Mouse (Mus musculus): ENCODE measurements at regions not wholly inside any gene's neighbourhood (a gene's known extent, or its start where the extent isn't known, plus 50 kb on each side); places are given as distances from the start of the nearest gene placed in this dataset.
A peak's percentile ranks its signal among the peaks of the same experiment; 100 is the strongest.

DNA sequence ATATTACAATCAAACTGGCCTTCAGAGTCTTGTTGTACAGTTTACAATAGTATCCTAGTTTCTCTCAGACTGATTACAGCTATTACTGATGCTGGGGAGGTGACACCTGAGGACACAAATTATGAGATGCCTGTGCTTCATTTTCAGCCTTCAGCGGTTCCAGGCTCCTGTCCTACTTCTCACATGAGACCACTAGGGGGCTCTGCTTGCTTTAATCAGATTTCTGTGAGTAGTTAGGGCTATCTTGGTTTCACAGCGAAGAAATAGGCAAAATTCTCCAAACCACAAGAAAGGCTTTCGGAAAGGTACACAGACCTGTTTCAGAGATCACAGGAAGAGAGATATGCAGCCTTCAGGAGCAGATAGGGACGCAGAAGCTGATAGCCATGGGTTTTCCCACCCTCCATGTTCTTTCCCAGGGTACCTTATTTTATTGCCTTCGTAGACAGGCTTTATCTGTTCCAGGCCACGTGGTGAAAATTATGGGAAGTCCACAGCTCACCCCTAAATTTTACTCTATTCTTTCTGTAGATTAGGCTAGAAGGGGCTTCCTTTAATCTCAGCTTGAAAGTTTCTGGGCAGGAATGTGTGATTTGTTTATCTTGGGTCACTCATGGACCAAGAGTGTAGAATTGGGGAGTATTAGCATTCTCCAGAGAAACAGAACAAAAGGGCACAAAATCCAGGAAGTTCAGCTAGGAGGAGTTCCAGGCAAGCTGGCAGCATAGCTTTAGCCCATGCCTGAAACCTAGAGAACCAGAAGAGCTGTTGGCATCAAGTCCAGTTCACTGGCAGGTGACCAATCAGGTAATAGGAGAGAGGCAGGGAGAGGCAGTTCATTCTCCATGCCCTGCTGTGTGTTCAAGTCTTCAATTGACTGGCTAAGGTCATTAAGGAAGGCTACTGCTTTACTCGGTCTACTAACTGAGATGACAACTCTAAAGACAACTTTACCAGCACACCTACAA is 141.9 kb upstream of the Ghitm start:
- Histone ChIP-seq H3K9ac (ENCODE audit: low read length) (no peak overlapping the region), H3K27ac (ENCODE audit: low read length) (no peak overlapping the region), H3K27me3 (ENCODE audit: control insufficient read depth, insufficient read depth, low read length) (no peaks in the 10 kb centered on the region), H3K4me3 (ENCODE audit: low read length) (no peak overlapping the region), H3K4me2 (ENCODE audit: low read depth, low read length) (no peak overlapping the region), H3K36me3 (ENCODE audit: control insufficient read depth, insufficient read depth) (no peaks in the 10 kb centered on the region), H3K4me1 (ENCODE audit: control insufficient read depth, insufficient read depth, low read length) (no peaks in the 10 kb centered on the region), H3K9me3 (replicated peaks; ENCODE audit: control insufficient read depth, low read length) (no peaks in the 10 kb centered on the region)
- ATAC-seq (replicated peaks; ENCODE audit: extremely low read depth, insufficient read depth, low FRiP score) = no peak
- 52% methylated on average over 7 of the region's 7 CpGs for whole genome bisulfite sequencing

DNA sequence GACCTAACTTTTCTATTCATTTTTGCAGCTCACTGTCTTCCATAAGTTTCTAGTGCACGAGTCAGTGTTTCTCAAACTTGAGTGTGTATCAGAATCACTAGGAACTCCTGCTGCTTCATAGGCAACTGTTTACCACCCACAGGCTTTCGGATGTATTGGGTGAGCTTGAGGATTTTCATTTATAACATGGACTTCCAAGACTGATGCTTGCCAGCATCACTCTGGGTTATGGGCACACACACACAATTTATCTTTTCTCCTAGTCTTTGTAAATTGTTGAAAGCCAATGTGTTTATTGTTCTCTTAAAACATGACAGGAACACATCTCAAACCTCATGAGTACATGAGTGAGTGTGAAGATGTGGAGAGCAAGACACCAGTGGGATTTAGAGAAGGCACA is 137.0 kb upstream of the Ghitm start:
- Histone ChIP-seq H3K36me3 (ENCODE audit: control insufficient read depth, insufficient read depth) (no peaks in the 10 kb centered on the region), H3K4me1 (ENCODE audit: control insufficient read depth, insufficient read depth, low read length) (no peaks in the 10 kb centered on the region), H3K27me3 (ENCODE audit: control insufficient read depth, insufficient read depth, low read length) (no peaks in the 10 kb centered on the region), H3K4me3 (ENCODE audit: low read length) (no peak overlapping the region), H3K9me3 (replicated peaks; ENCODE audit: control insufficient read depth, low read length) (no peaks in the 10 kb centered on the region), H3K4me2 (ENCODE audit: low read depth, low read length) (no peak overlapping the region), H3K27ac (ENCODE audit: low read length) (no peak overlapping the region), H3K9ac (ENCODE audit: low read length) (no peak overlapping the region)
- ATAC-seq (replicated peaks; ENCODE audit: extremely low read depth, insufficient read depth, low FRiP score) = no peak
- WGBS = 59% methylated on average over 2 of the region's 2 CpGs

DNA sequence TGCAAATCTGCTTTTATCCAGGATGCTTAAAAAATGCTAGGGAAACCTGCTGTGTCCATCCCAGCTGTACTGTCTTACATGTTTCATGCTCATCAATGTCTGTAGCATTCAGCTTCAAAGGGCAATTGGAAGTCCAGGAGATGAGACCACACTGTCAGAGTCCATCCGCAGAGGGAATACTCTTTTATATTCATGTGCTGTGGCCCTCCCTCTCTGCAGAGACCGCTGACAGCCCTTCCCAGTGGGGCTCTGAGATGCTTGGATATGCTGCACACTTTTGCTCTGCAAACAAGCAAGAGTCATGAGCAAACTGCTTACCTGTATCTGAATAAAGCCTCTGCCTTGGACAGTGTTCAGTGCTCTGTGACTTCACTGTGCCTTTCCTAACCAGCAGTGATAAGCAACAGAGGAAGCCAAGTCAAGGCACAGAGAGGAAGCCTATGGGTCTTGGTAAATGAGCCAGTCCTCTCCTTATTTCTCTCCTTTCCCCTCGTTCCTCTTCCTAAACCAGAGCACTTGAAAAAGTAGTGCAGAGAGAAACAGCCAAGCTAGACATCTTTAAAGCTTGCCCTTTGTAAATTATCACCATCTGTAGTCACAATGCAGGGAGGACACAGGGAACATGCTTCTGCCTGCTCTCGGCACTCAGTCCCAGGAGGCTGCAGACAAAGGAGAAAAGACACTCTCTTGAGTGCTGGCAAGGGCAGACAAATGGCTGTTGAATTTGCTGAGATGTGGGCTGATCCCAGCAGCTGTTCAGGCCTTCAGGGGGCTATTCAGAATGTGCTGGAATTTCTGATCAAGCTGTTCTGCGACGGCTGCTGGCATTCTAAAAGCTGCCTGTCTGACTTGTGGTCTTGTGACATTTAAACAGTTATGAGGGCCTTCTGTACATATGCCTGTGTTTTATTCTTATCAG is 136.2 kb upstream of the Ghitm start:
- Histone ChIP-seq H3K4me3 (ENCODE audit: low read length) (no peak overlapping the region), H3K27ac (ENCODE audit: low read length) (no peak overlapping the region), H3K27me3 (ENCODE audit: control insufficient read depth, insufficient read depth, low read length) (no peaks in the 10 kb centered on the region), H3K4me2 (ENCODE audit: low read depth, low read length) (no peak overlapping the region), H3K9me3 (replicated peaks; ENCODE audit: control insufficient read depth, low read length) (no peaks in the 10 kb centered on the region), H3K9ac (ENCODE audit: low read length) (no peak overlapping the region), H3K4me1 (ENCODE audit: control insufficient read depth, insufficient read depth, low read length) (no peaks in the 10 kb centered on the region), H3K36me3 (ENCODE audit: control insufficient read depth, insufficient read depth) (no peaks in the 10 kb centered on the region)
- ATAC-seq (replicated peaks; ENCODE audit: extremely low read depth, insufficient read depth, low FRiP score) = no peak
- WGBS = 47% methylated on average over 6 of the region's 6 CpGs

DNA sequence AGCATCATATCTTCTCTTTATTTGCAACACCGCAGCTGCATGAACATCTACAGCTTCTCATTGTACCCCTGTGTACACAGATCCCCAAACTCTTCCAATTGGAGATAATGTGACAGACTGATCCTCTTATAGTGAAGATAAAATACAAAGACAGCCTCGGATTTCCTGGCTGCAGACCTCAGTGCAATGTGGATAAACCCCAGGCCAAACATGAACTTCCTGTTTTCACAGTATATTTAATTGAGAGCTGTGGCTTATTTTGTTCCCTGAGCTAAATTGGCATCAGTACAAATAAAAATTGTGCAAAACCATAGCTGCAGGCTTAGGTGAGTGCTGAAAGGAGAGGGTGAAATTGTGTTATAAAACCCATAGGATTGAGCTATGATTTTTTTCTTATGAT is 134.8 kb upstream of the Ghitm start:
- whole genome bisulfite sequencing = 43% methylated on average over 2 of the region's 2 CpGs
- Histone ChIP-seq H3K36me3 (ENCODE audit: control insufficient read depth, insufficient read depth) (no peaks in the 10 kb centered on the region), H3K9ac (ENCODE audit: low read length) (no peak overlapping the region), H3K4me2 (ENCODE audit: low read depth, low read length) (no peak overlapping the region), H3K9me3 (replicated peaks; ENCODE audit: control insufficient read depth, low read length) (no peaks in the 10 kb centered on the region), H3K27ac (ENCODE audit: low read length) (no peak overlapping the region), H3K27me3 (ENCODE audit: control insufficient read depth, insufficient read depth, low read length) (no peaks in the 10 kb centered on the region), H3K4me3 (ENCODE audit: low read length) (no peak overlapping the region), H3K4me1 (ENCODE audit: control insufficient read depth, insufficient read depth, low read length) (no peaks in the 10 kb centered on the region)
- ATAC-seq (replicated peaks; ENCODE audit: extremely low read depth, insufficient read depth, low FRiP score) = no peak; the same call in 1 of the 2 replicates

DNA sequence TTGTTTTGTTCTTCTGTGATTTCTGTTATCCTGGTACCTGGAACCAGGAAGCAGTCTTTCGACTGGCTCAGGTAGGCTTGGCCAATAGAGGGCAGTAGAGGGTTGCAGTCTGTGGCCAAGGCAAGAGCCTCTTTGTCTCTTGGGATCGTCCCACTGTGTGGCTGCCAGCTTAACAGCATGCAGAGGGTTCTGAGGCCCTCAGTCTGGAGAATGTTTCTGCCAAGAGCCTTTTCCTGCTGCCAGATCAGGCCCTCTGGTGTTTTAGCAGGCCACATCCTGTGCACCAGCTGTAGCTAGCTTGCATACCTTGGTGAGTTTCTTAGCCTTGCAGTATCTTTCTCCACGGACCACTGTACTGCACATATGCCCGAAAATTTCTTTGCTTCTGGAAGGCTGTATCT is 103.6 kb upstream of the Ghitm start:
- Histone ChIP-seq H3K27me3 (ENCODE audit: control insufficient read depth, insufficient read depth, low read length) (no peaks in the 10 kb centered on the region), H3K4me3 (ENCODE audit: low read length) (no peak overlapping the region), H3K9me3 (replicated peaks; ENCODE audit: control insufficient read depth, low read length) (no peaks in the 10 kb centered on the region), H3K4me2 (ENCODE audit: low read depth, low read length) (no peak overlapping the region), H3K4me1 (ENCODE audit: control insufficient read depth, insufficient read depth, low read length) (no peaks in the 10 kb centered on the region), H3K27ac (ENCODE audit: low read length) (no peak overlapping the region), H3K36me3 (ENCODE audit: control insufficient read depth, insufficient read depth) (no peaks in the 10 kb centered on the region), H3K9ac (ENCODE audit: low read length) (no peak overlapping the region)
- peak; percentile 58; the same call in 1 of the 2 replicates for ATAC-seq (replicated peaks; ENCODE audit: extremely low read depth, insufficient read depth, low FRiP score)
- 32% methylated on average over 4 of the region's 4 CpGs for WGBS

DNA sequence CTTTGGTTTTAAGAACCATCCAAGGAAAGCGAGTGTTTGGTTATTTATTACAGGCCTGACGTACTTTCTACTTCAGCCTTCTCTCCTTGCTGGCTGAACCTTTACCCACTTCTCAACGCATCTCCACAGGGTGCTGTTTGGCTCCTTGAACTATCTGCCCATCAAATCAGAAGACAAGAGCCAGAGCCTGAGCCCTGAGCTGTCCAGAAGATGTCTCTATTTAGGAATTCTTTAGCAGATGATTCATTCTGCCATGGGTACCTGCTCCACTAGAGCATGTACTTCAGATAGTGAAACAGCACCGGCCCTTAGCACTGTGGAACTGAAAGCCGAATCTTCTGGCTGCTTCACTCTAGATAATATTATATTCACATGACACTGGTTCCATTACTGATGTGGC is 102.1 kb upstream of the Ghitm start:
- Histone ChIP-seq H3K4me2 (ENCODE audit: low read depth, low read length) (no peak overlapping the region), H3K4me3 (ENCODE audit: low read length) (no peak overlapping the region), H3K27me3 (ENCODE audit: control insufficient read depth, insufficient read depth, low read length) (no peaks in the 10 kb centered on the region), H3K36me3 (ENCODE audit: control insufficient read depth, insufficient read depth) (no peaks in the 10 kb centered on the region), H3K9me3 (replicated peaks; ENCODE audit: control insufficient read depth, low read length) (no peaks in the 10 kb centered on the region), H3K4me1 (ENCODE audit: control insufficient read depth, insufficient read depth, low read length) (no peaks in the 10 kb centered on the region), H3K9ac (ENCODE audit: low read length) (no peak overlapping the region), H3K27ac (ENCODE audit: low read length) (no peak overlapping the region)
- no peak for ATAC-seq (replicated peaks; ENCODE audit: extremely low read depth, insufficient read depth, low FRiP score)
- 76% methylated on average over 5 of the region's 5 CpGs for WGBS

DNA sequence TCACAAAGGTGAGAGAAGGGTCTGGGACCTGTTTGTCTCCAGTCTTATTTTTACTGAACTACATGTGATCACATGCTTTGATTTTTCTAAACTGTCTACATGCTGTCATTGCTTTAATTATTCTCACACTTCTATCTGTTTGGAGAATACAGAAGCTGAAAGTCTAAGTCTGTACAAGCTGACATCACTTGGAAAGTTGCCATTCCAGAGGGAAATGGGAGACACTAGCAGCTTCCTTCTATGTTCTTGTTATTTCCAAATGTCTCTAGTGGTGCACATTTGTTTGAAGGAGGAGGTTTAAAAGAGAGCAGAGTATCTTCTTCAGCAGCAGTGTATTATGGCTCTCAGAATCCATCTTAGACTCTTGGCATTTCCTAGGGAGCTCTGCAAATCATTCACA is 73.2 kb upstream of the Ghitm start:
- no peak overlapping the region for H3K9ac ChIP-seq (ENCODE audit: low read length)
- no peak overlapping the region for H3K4me3 ChIP-seq (ENCODE audit: low read length)
- no peak for ATAC-seq (replicated peaks; ENCODE audit: extremely low read depth, insufficient read depth, low FRiP score)

DNA sequence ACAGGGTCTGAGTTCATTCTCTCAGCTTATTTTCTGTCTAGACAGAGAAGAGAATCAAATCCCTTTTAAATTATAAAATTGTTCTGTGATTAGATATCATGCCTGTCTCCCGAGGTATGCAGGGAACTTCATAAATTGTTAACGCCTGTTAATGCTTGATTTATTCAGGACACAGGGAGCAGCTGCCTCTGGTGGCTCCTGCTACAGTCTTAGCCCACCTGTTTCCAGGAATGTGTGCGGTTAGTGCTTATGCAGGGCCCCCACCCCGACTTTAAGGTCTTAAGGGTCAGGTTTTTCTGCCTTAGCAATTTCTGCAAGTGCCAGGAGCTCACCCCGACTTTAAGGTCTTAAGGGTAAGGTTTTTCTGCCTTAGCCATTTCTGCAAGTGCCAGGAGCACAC is 54.7 kb upstream of the Ghitm start:
- Histone ChIP-seq H3K4me2 (ENCODE audit: low read depth, low read length) (no peak overlapping the region), H3K27ac (ENCODE audit: low read length) (no peak overlapping the region), H3K4me3 (ENCODE audit: low read length) (no peak overlapping the region), H3K4me1 (ENCODE audit: control insufficient read depth, insufficient read depth, low read length) (no peaks in the 10 kb centered on the region), H3K27me3 (ENCODE audit: control insufficient read depth, insufficient read depth, low read length) (no peaks in the 10 kb centered on the region), H3K9me3 (replicated peaks; ENCODE audit: control insufficient read depth, low read length) (no peaks in the 10 kb centered on the region), H3K9ac (ENCODE audit: low read length) (no peak overlapping the region), H3K36me3 (ENCODE audit: control insufficient read depth, insufficient read depth) (no peaks in the 10 kb centered on the region)
- ATAC-seq (replicated peaks; ENCODE audit: extremely low read depth, insufficient read depth, low FRiP score) = no peak
- 64% methylated on average over 5 of the region's 5 CpGs for WGBS

More for the DNA sequence above, 73.2 kb upstream of the Ghitm start:
- H3K9me3 ChIP-seq (replicated peaks; ENCODE audit: control insufficient read depth, low read length) = no peaks in the 10 kb centered on the region
- H3K4me1 ChIP-seq (ENCODE audit: control insufficient read depth, insufficient read depth, low read length) = no peaks in the 10 kb centered on the region
- no peaks in the 10 kb centered on the region for H3K36me3 ChIP-seq (ENCODE audit: control insufficient read depth, insufficient read depth)
- H3K27ac ChIP-seq (ENCODE audit: low read length) = no peak overlapping the region
- H3K27me3 ChIP-seq (ENCODE audit: control insufficient read depth, insufficient read depth, low read length) = no peaks in the 10 kb centered on the region
- H3K4me2 ChIP-seq (ENCODE audit: low read depth, low read length) = no peak overlapping the region

Data from heart, embryonic 16.5 days (tissue).